Mouse (Mus musculus) kidney, embryonic 16.5 days (tissue): ENCODE measurements around the gene Rab43. TPM values are rescaled to one million over a fixed set of nuclear protein-coding genes. Genes with fewer than 3 reads are reported as not detected.

ENCODE experiments used
- ATAC-seq: fragments of 200-750 bp; cut with Nextera tagmentation; 2 replicates; pipeline ENCODE4 v1.8.0; 2017; ENCODE audit warnings: moderate TSS enrichment; ENCODE audit not compliant: low FRiP score, low TSS enrichment
- H3K27ac ChIP-seq: fragments of 300-500 bp; sonication (generic); 2 replicates; pipeline ENCODE4 v1.5.1; 2014; ENCODE audit warnings: low read length
- H3K27me3 ChIP-seq: fragments of 300-500 bp; sonication (generic); 2 replicates; pipeline ENCODE4 v1.6.1; 2014; ENCODE audit warnings: low read length, control low read depth, mixed read lengths; ENCODE audit not compliant: insufficient read depth
- H3K36me3 ChIP-seq: fragments of 300-500 bp; sonication (generic); 2 replicates; pipeline ENCODE4 v1.6.1; 2014; ENCODE audit warnings: low read length, control low read depth, mixed read lengths; ENCODE audit not compliant: insufficient read depth
- H3K4me1 ChIP-seq: fragments of 300-500 bp; sonication (generic); 2 replicates; pipeline ENCODE4 v1.6.1; 2014; ENCODE audit warnings: low read length, control low read depth, mixed read lengths; ENCODE audit not compliant: insufficient read depth
- H3K4me2 ChIP-seq: fragments of 300-500 bp; sonication (generic); replicated peaks from 2 replicates; pipeline ENCODE4 v1.6.1; 2014; ENCODE audit warnings: low read depth, low read length
- H3K4me3 ChIP-seq: fragments of 300-500 bp; sonication (generic); 2 replicates; pipeline ENCODE4 v1.5.1; 2014; ENCODE audit warnings: mild to moderate bottlenecking, low read length
- H3K9ac ChIP-seq: fragments of 300-500 bp; sonication (generic); replicated peaks from 2 replicates; pipeline ENCODE4 v1.6.1; 2014; ENCODE audit warnings: low read length
- H3K9me3 ChIP-seq: fragments of 300-500 bp; sonication (generic); 2 replicates; pipeline ENCODE4 v1.6.1; 2016; ENCODE audit warnings: low read length, control low read depth
- WGBS: fragments of 180-500 bp; shearing (Covaris S2); extraction: QIAGEN DNeasy Blood & Tissue Kit; methylation state at CpG from one replicate; pipeline ENCODE4 v1.1.7; 2014; 5-methylcytosine and 5-hydroxymethylcytosine counted together
- polyA plus RNA-seq: library from polyadenylated mRNA; unstranded; fragments of >200 nt; fragmentation: Nextera tagmentation; extraction: Ambion mirVana; gene quantifications from 2 replicates; pipeline ENCODE4 v1.2.1, GENCODE M21; 2015

The Rab43 gene
- polyA plus RNA-seq, 1 experiment from 2014 or later = 14.7 TPM

DNA sequence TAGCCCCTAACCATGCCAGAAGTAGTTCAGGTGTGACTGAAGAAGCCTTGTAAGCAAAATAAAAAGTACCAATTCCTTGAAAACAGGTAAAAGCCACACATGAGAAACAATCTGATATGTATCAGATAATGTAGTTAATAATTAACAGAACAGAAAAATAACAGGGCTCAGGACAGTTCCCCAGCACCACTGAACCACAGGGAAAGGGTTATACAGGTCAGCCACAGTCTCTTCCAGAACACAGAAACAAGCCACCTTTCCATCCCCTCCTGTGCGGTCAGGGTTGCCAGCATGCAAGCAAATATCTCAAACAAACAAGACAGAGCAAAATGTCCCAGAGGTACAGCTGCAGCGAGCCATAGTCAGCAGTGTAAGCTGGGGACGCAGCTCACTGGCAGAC, 52.6 kb downstream of the Rab43 start:
- Histone ChIP-seq H3K27me3 (no peaks in the 10 kb centered on the region), H3K9ac (no peak overlapping the region), H3K4me2 (no peak overlapping the region), H3K4me1 (no peaks in the 10 kb centered on the region), H3K36me3 (no peaks in the 10 kb centered on the region), H3K27ac (no peak overlapping the region), H3K4me3 (no peak overlapping the region), H3K9me3 (no peaks in the 10 kb centered on the region)
- WGBS = 58% methylated on average over 3 of the region's 3 CpGs
- ATAC-seq = no peak

DNA sequence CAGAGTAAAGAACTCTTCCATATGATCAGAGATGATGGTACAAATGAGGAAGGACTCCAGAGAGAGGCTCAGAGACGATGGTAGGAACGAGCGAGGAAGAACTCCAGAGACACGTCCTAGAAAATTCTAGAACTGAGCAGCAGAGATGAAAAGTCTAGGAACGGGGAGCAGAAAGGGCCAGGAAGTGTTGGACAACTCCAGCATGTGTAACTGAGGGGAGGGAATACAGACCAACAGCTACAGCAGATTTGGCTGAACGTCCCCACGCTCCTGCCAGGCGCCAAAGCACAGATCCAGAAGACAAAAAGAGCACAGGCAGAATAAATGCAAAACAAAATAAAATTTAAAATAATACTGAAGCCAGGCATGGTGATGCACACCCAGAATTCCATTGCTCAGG, 55.1 kb downstream of the Rab43 start:
- WGBS = 89% methylated on average over 8 of the region's 8 CpGs
- Histone ChIP-seq H3K9me3 (no peaks in the 10 kb centered on the region), H3K4me3 (no peak overlapping the region), H3K9ac (no peak overlapping the region), H3K27me3 (no peaks in the 10 kb centered on the region), H3K4me2 (no peak overlapping the region), H3K4me1 (no peaks in the 10 kb centered on the region), H3K36me3 (no peaks in the 10 kb centered on the region), H3K27ac (no peak overlapping the region)
- ATAC-seq = no peak

DNA sequence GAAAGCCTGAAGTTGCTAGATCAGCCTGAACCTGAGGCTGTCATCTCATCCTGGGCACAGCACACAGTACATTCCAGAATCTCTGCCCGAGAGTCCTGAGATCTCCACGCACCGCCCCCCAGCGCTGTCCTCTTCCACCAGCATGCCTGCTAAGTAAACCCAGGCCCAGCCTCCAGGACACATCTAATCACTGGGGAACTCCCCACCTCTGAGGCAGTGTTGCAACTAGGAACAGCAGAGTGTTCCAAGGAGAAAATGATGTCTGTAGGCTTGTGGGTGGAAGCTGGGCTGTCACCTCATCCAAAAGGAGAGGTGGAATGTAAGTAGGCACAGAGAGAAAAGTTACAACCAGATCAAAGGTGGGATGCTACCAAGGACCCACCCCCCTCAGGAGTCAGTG, 56.8 kb downstream of the Rab43 start:
- no peak for ATAC-seq
- Histone ChIP-seq H3K9ac (no peak overlapping the region), H3K9me3 (no peaks in the 10 kb centered on the region), H3K4me3 (no peak overlapping the region), H3K4me1 (no peaks in the 10 kb centered on the region), H3K36me3 (no peaks in the 10 kb centered on the region), H3K27ac (no peak overlapping the region), H3K27me3 (no peaks in the 10 kb centered on the region), H3K4me2 (no peak overlapping the region)
- 86% methylated on average over 4 of the region's 4 CpGs for WGBS

DNA sequence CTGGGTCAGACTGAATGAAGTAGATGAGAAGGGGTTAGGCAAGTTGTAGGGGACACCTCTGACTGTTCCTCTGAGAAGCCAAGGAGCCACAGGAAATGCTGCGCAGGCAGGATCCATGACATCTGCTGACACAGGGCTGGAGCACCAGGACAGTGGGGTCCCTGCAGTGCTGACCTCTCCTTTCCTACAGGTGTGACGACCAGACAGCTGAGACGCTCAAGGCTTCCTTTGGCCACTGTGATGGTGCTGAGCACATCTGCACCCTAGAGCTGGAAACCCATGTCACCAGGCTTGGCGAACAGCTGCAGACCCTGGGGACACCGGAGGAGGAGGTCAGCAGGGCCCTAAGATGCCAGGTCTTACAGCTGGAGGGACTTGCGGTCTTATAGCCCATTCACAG, 60.4 kb downstream of the Rab43 start:
- ATAC-seq = no peak
- Histone ChIP-seq H3K9ac (no peak overlapping the region), H3K9me3 (no peaks in the 10 kb centered on the region), H3K4me3 (no peak overlapping the region), H3K27ac (no peak overlapping the region), H3K4me2 (no peak overlapping the region), H3K4me1 (peaks cover 5% of the 10 kb centered on the region), H3K36me3 (no peaks in the 10 kb centered on the region), H3K27me3 (no peaks in the 10 kb centered on the region)
- WGBS = 86% methylated on average over 6 of the region's 6 CpGs

DNA sequence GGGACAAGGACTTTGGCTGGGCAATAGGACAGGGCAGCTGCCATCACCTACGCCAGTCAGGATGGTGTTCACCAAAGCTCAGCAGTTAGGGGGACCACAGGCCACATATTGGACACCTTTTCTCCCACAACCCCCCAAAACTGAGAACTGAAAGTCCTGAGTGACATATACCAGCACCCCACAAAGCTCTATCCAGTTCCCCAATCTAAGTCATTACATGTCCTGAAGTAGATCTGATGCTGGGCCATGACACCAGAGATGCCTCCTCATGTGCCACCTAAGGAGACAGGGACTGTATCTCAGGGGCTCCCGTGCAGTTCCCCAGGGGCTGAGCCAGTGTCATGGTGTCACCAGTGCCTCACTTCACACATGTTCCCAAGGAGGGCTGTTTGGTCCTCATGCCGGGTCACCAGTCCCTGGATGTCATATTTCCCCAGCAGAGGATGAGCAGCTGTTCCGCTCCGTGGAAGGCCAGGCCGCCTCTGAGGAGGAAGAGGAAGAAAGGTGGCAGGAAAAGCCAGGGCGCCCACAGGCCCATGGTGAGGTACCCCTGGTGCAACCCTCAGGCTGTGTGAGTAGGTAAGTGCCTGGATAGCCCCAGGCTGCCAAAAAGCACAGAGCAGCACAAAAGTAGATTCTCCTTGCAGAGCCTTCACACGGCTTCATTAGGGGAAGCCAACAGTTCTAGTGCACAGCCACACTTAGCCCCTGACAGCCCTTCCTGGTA, 61.6 kb downstream of the Rab43 start:
- Histone ChIP-seq H3K36me3 (no peaks in the 10 kb centered on the region), H3K27me3 (no peaks in the 10 kb centered on the region), H3K4me2 (no peak overlapping the region), H3K27ac (no peak overlapping the region), H3K9me3 (no peaks in the 10 kb centered on the region), H3K4me1 (peaks cover 10% of the 10 kb centered on the region), H3K4me3 (no peak overlapping the region), H3K9ac (no peak overlapping the region)
- ATAC-seq = no peak
- WGBS = 84% methylated on average over 8 of the region's 8 CpGs

DNA sequence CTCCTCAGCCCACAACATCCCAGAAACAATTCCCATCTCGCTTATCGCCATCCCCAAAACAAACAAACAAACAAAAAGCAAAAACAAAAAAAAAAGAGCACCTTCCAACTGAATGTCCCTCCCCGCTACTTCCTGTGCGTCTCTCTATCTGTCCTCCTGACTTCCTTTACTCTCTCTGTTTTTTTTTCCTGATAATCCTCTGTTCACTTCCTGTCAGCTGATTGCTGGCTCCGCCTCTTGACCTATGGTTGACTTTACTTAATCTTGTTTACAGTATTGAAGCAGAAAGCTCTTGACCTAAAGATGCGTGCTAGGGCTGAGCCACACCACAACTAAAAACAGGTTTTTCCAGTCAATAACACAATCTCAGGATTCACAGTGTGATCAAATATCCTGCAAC, 63.4 kb downstream of the Rab43 start:
- H3K4me1 ChIP-seq = peaks cover 10% of the 10 kb centered on the region
- WGBS = 80% methylated on average over 6 of the region's 6 CpGs
- H3K9ac ChIP-seq = no peak overlapping the region
- no peak for ATAC-seq
- H3K27ac ChIP-seq = no peak overlapping the region
- H3K36me3 ChIP-seq = no peaks in the 10 kb centered on the region
- H3K4me3 ChIP-seq = no peak overlapping the region
- H3K27me3 ChIP-seq = no peaks in the 10 kb centered on the region
- no peaks in the 10 kb centered on the region for H3K9me3 ChIP-seq
- H3K4me2 ChIP-seq = no peak overlapping the region

DNA sequence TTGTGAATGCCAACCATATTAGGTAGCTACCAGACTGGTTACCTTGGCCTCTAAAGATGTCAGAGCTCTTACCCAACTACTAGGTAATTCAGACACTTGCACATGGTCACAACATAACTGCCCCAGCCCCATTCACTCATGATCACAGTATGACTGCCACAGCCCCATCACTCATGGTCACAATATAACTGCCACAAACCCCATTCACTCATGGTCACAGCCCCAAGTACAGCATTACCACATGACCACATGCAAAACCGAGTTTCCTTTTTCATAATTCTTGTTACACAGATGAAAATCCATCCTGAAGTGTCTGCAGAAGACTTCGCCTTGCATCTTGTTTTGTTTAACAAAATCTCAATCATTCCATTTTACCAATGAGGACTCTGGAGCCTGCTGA, 63.9 kb downstream of the Rab43 start:
- no peak overlapping the region for H3K4me3 ChIP-seq
- WGBS = 88% methylated on average over 2 of the region's 2 CpGs
- no peak overlapping the region for H3K4me2 ChIP-seq
- no peak for ATAC-seq
- peaks cover 10% of the 10 kb centered on the region for H3K4me1 ChIP-seq
- H3K36me3 ChIP-seq = no peaks in the 10 kb centered on the region
- no peak overlapping the region for H3K9ac ChIP-seq
- H3K9me3 ChIP-seq = no peaks in the 10 kb centered on the region
- H3K27ac ChIP-seq = no peak overlapping the region
- H3K27me3 ChIP-seq = no peaks in the 10 kb centered on the region

DNA sequence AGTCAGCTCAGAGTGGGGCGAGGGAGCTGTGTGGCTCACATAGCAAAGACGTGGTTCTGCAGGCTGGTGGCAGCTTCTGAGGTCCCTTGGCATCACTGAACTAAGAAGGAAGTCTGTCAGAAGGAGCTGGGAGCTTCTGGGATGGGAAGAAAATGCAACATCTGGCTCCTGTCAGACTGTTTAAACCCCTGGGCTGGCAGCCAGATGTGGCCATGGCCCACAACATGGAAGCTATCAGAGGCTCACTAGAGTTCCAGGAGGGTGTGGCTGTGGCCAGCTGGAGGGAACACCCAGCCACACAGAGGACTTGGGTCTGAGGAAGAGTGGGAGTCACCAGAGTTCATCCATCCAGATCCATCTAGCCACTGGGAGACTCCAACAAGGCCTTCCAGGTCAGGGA, 65.1 kb downstream of the Rab43 start:
- Histone ChIP-seq H3K4me1 (peaks cover 10% of the 10 kb centered on the region), H3K9me3 (no peaks in the 10 kb centered on the region), H3K9ac (no peak overlapping the region), H3K4me3 (no peak overlapping the region), H3K27me3 (no peaks in the 10 kb centered on the region), H3K27ac (no peak overlapping the region; the same call in 1 of the 2 replicates), H3K36me3 (no peaks in the 10 kb centered on the region), H3K4me2 (no peak overlapping the region)
- peak; percentile 64; the same call in 1 of the 2 replicates for ATAC-seq
- WGBS = 73% methylated on average over 2 of the region's 2 CpGs

DNA sequence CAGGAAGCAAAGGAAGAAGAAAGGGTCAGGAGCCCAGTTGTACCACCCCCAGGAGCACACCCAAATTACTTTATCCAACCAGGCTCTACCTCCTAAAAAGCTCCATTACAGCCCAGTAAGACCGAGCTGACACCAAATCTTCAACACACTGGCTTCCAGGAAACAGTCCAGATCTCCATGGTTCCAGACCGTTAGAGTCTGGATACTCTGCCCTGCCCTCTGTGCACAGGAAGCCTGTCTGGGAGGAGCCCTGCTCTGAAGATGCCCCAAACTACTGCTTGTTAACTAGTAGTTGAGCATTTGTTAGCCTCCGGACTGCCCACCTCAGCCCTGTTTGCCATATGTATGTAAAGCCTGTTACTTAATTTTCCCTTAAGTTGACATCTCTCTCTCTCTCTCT, 65.9 kb downstream of the Rab43 start:
- H3K36me3 ChIP-seq = no peaks in the 10 kb centered on the region
- H3K4me1 ChIP-seq = peaks cover 10% of the 10 kb centered on the region
- ATAC-seq = no peak
- H3K27me3 ChIP-seq = no peaks in the 10 kb centered on the region
- 38% methylated on average over 3 of the region's 3 CpGs for WGBS
- H3K4me2 ChIP-seq = no peak overlapping the region
- H3K9me3 ChIP-seq = no peaks in the 10 kb centered on the region
- H3K27ac ChIP-seq = no peak overlapping the region
- no peak overlapping the region for H3K4me3 ChIP-seq
- no peak overlapping the region for H3K9ac ChIP-seq

DNA sequence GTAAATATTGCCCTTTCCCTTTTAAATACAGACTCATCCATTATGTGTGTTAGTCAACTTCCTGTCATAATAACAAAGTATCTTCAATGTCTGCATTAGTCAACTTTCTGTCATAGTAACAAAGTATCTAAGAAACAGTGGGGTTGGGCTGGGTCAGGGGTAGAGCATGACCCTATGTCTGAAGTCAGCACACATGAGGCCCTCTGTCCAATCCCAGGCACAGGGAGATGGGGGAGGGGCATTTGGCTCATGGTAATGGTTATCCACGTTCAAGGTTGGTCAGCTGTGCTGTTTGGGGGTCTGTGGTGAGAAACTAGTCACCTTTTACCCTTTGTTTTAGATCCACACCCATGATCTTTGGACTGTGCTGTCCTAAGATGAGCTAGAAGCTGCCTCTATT, 66.7 kb downstream of the Rab43 start:
- WGBS = 19% methylated on average over 1 of the region's 1 CpGs
- Histone ChIP-seq H3K36me3 (no peaks in the 10 kb centered on the region), H3K9me3 (no peaks in the 10 kb centered on the region), H3K4me1 (peaks cover 10% of the 10 kb centered on the region), H3K9ac (no peak overlapping the region), H3K27ac (no peak overlapping the region), H3K4me2 (no peak overlapping the region), H3K4me3 (no peak overlapping the region), H3K27me3 (no peaks in the 10 kb centered on the region)
- peak; percentile 42; the same call in 1 of the 2 replicates for ATAC-seq
